11 mouse cellular contexts compared by ENCODE assay signal in the genomic region with DNA sequence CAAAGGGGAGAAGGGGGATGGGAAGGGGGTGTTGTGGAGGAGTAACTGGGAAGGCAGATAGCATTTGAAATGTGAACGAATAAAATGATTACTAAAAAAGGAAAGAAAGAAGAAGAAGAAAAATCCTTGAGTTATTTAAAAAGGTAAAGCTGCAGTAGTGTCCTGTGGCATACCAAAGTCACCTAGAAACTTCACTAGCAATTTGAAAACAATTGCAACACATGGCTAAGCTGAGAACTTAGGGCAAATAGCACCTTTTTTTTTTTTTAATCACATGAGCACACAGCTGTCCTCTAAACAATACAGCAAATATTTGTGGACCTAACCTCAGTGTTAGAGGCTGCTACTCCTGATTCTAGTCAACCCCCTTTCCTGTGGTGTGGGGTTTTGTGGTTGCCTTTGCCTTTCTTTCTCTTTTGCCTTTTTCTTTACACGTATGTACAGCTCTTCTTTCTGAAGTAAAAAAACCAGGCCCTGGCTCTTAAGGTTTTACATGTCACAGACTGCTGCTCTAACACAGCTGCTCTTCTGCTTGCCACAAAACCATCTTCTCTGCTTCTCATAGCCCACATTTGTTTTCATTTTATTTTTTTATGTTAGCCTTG.
DNase-seq lines count a peak whose midpoint lies in the region; ATAC-seq and TF ChIP-seq lines count a peak whose summit lies in the region.
"Had no signal": no experiment of that assay in that cellular context is flagged by ENCODE, and none has a peak within 500 bp of the region (broad histone marks: within the 10 kb centered on the region; RNA-seq: fewer than 3 reads in every experiment).

No protein-coding gene starts in this region.

- in situ Hi-C loops in CH12.LX (cut with MboI; ENCODE audit: low pct_ligation_motif_present, low pct_unique_long_range_greater_than_20kb, low sequenced_read_pairs), result no loop called here

- no peaks in the 10 kb centered on the region for H3K9me3 ChIP-seq in hindbrain, embryonic 10.5 days
- no peaks in the 10 kb centered on the region for H3K9me3 ChIP-seq in hindbrain, postnatal 0 days (ENCODE audit: low read length)
- peaks cover 8% of the 10 kb centered on the region for H3K9me3 ChIP-seq in CH12.LX (replicated peaks; ENCODE audit: low read length)
- no peaks in the 10 kb centered on the region for H3K9me3 ChIP-seq in hindbrain, embryonic 13.5 days

- no peaks in the 10 kb centered on the region for H3K27me3 ChIP-seq in hindbrain, embryonic 10.5 days (ENCODE audit: insufficient read depth, poor library complexity, severe bottlenecking)
- H3K27me3 ChIP-seq in hindbrain, postnatal 0 days (ENCODE audit: insufficient read depth, low read length), result no peaks in the 10 kb centered on the region
- H3K27me3 ChIP-seq in CH12.LX (replicated peaks), result no peaks in the 10 kb centered on the region
- H3K27me3 ChIP-seq in hindbrain, embryonic 13.5 days, result no peaks in the 10 kb centered on the region

- no peak overlapping the region for H3K4me3 ChIP-seq in hindbrain, embryonic 10.5 days
- no peak overlapping the region for H3K4me3 ChIP-seq in hindbrain, postnatal 0 days (ENCODE audit: low read length)
- no peak overlapping the region for H3K4me3 ChIP-seq in CH12.LX (replicated peaks in 1 of 3; ENCODE audit: low read depth in 2 of 3, low read length in 2 of 3, poor library complexity in 1 of 3)
- no peak overlapping the region for H3K4me3 ChIP-seq in hindbrain, embryonic 13.5 days

- H3K27ac ChIP-seq in hindbrain, embryonic 10.5 days, result peak overlapping the region; percentile 78
- no peak overlapping the region for H3K27ac ChIP-seq in hindbrain, postnatal 0 days
- peak overlapping the region; percentile 30; the same call in 1 of the 2 replicates for H3K27ac ChIP-seq in CH12.LX (ENCODE audit: insufficient read depth, low read depth)
- peak overlapping the region; percentile 70; the same call in 1 of the 2 replicates for H3K27ac ChIP-seq in hindbrain, embryonic 13.5 days

- dilution Hi-C loops in CH12.LX (cut with MboI; ENCODE audit: extremely low pct_ligation_motif_present, extremely low pct_unique_long_range_greater_than_20kb, low sequenced_read_pairs), result no loop called here

- 57% methylated on average over 2 of the region's 2 CpGs for WGBS in hindbrain, embryonic 10.5 days
- 54% methylated on average over 2 of the region's 2 CpGs for WGBS in hindbrain, postnatal 0 days
- whole genome bisulfite sequencing in hindbrain, embryonic 13.5 days, result 35% methylated on average over 2 of the region's 2 CpGs

- H3K4me2 ChIP-seq in hindbrain, postnatal 0 days (ENCODE audit: low read depth, low read length), result no peak overlapping the region
- peak overlapping the region; percentile 82 for H3K4me2 ChIP-seq in CH12.LX (ENCODE audit: insufficient read depth, low read depth, poor library complexity, severe bottlenecking)
- H3K4me2 ChIP-seq in hindbrain, embryonic 13.5 days, result no peak overlapping the region
- H3K4me2 ChIP-seq: heart, embryonic 11.5 days; lung, embryonic 14.5 days had no signal

- intact Hi-C loops in left cerebral cortex, postnatal 25 days (cut with DNase I), result no loop called here

- no peak overlapping the region for H3K9ac ChIP-seq in hindbrain, postnatal 0 days (replicated peaks; ENCODE audit: low read length)
- no peak overlapping the region for H3K9ac ChIP-seq in CH12.LX (ENCODE audit: insufficient read depth, low read depth)
- H3K9ac ChIP-seq in hindbrain, embryonic 13.5 days, result no peak overlapping the region
- H3K9ac ChIP-seq: lung, embryonic 14.5 days had no signal

- DNase-seq in hindbrain, embryonic 10.5 days (ENCODE audit: low spot score), result no peak
- no peak for DNase-seq in hindbrain, postnatal 0 days (ENCODE audit: low spot score)
- peak; percentile 82 for DNase-seq in CH12.LX (ENCODE audit: extremely low read depth)
- DNase-seq in left cerebral cortex, postnatal 25 days (ENCODE audit: low spot score in 2 of 2), result no peak
- no peak for DNase-seq in left cerebral cortex, adult 11 months (ENCODE audit: low spot score)
- DNase-seq in ovary, postnatal 14 days (ENCODE audit: low spot score), result no peak
- DNase-seq: cerebellum, adult 8-10 months; lung, embryonic 14.5 days had no signal

- peak; percentile 83 for TF ChIP-seq EP300 in CH12.LX (IDR thresholded peaks at IDR 0.05; ENCODE audit: low read length)

- ATAC-seq in hindbrain, postnatal 0 days, result no peak
- ATAC-seq in hindbrain, embryonic 13.5 days (ENCODE audit: low FRiP score), result 0 out of 2 replicates have a peak, but pooled peaks have one; percentile 28
- ATAC-seq in neutrophil, adult 5-6 weeks (ENCODE audit: extremely low read depth, insufficient number of reproducible peaks, low FRiP score, poor library complexity, severe bottlenecking), result peak; percentile 59

- TF ChIP-seq CTCF in hindbrain, postnatal 0 days (IDR thresholded peaks at IDR 0.05; ENCODE audit: low read depth), result no peak
- TF ChIP-seq CTCF in CH12.LX (conservative IDR thresholded peaks at IDR 0.05 in 1 of 2, IDR thresholded peaks at IDR 0.05 in 1 of 2; ENCODE audit: low read depth in 2 of 2, low read length in 2 of 2), result no peak

- peaks cover 17% of the 10 kb centered on the region; the same call in 1 of the 2 replicates for H3K4me1 ChIP-seq in hindbrain, embryonic 10.5 days (replicated peaks)
- H3K4me1 ChIP-seq in hindbrain, postnatal 0 days (ENCODE audit: insufficient read depth, low read length), result no peaks in the 10 kb centered on the region
- H3K4me1 ChIP-seq in CH12.LX (ENCODE audit: control insufficient read depth in 1 of 2, insufficient read depth in 2 of 2), result peaks cover 4 to 33% of the 10 kb centered on the region in 2 experiments; a peak in 3 of 4 replicates
- H3K4me1 ChIP-seq in hindbrain, embryonic 13.5 days (replicated peaks), result peaks cover 6% of the 10 kb centered on the region

- TF ChIP-seq RAD21 in CH12.LX (IDR thresholded peaks at IDR 0.05; ENCODE audit: low read depth, low read length), result no peak

- no peaks in the 10 kb centered on the region for H3K79me2 ChIP-seq in CH12.LX (replicated peaks; ENCODE audit: control insufficient read depth, extremely low read depth, insufficient read depth, poor library complexity, severe bottlenecking)

- H3K36me3 ChIP-seq in hindbrain, embryonic 10.5 days, result no peaks in the 10 kb centered on the region
- no peaks in the 10 kb centered on the region for H3K36me3 ChIP-seq in hindbrain, postnatal 0 days (ENCODE audit: insufficient read depth, low read length)
- H3K36me3 ChIP-seq in CH12.LX (replicated peaks in 1 of 2; ENCODE audit: control insufficient read depth in 1 of 2, insufficient read depth in 1 of 2, low read length in 1 of 2), result no peaks in the 10 kb centered on the region
- no peaks in the 10 kb centered on the region for H3K36me3 ChIP-seq in hindbrain, embryonic 13.5 days

- no peak for TF ChIP-seq POLR2A in CH12.LX (IDR thresholded peaks at IDR 0.05; ENCODE audit: low read depth, low read length)

TF ChIP-seq in CH12.LX, 34 proteins besides CTCF, POLR2A, EP300 and RAD21:
- TF ChIP-seq MYC (IDR thresholded peaks at IDR 0.05; ENCODE audit: low read depth, low read length), result peak; percentile 62; the same call in 1 of the 2 replicates
- TF ChIP-seq IRF4 (IDR thresholded peaks at IDR 0.05; ENCODE audit: low read depth, low read length), result peak; percentile 83
- TF ChIP-seq ZMIZ1 (IDR thresholded peaks at IDR 0.05; ENCODE audit: low read depth, low read length), result no peak
- peak; percentile 85 for TF ChIP-seq ETS1 (conservative IDR thresholded peaks at IDR 0.05; ENCODE audit: low read depth, low read length)
- TF ChIP-seq BHLHE40 (IDR thresholded peaks at IDR 0.05; ENCODE audit: low read depth, low read length), result peak; percentile 89
- TF ChIP-seq ZNF384 (IDR thresholded peaks at IDR 0.05; ENCODE audit: low read depth, low read length), result peak; percentile 90
- peak; percentile 75 for TF ChIP-seq MAFK (IDR thresholded peaks at IDR 0.05; ENCODE audit: insufficient replicate concordance, low read length)
- TF ChIP-seq MAX (IDR thresholded peaks at IDR 0.05; ENCODE audit: low read length), result peak; percentile 54
- no peak for TF ChIP-seq ZKSCAN1 (IDR thresholded peaks at IDR 0.05; ENCODE audit: borderline replicate concordance, low read depth, low read length)
- peak; percentile 28; the same call in 1 of the 2 replicates for TF ChIP-seq JUN (IDR thresholded peaks at IDR 0.05; ENCODE audit: insufficient read depth, low read depth, low read length)
- peak; percentile 59; the same call in 1 of the 2 replicates for TF ChIP-seq CHD1 (IDR thresholded peaks at IDR 0.05; ENCODE audit: low read depth, low read length)
- TF ChIP-seq HCFC1 (IDR thresholded peaks at IDR 0.05; ENCODE audit: low read depth, low read length), result no peak
- TF ChIP-seq POLR2AphosphoS2 (IDR thresholded peaks at IDR 0.05; ENCODE audit: low read depth, low read length), result no peak
- TF ChIP-seq USF1 (IDR thresholded peaks at IDR 0.05; ENCODE audit: low read depth, low read length), result peak; percentile 14; the same call in 1 of the 2 replicates
- TF ChIP-seq TCF12 (IDR thresholded peaks at IDR 0.05; ENCODE audit: low read depth, low read length), result peak; percentile 50
- peak; percentile 67; the same call in 1 of the 2 replicates for TF ChIP-seq MEF2A (IDR thresholded peaks at IDR 0.05; ENCODE audit: borderline replicate concordance, low read depth, low read length)
- TF ChIP-seq USF2 (conservative IDR thresholded peaks at IDR 0.05; ENCODE audit: low read depth, low read length), result 0 out of 2 replicates have a peak, but pooled peaks have one; percentile 15
TF ChIP-seq in CH12.LX: peak in this region for 13.
